Mouse (Mus musculus) embryonic facial prominence, embryonic 14.5 days (tissue): Measurements from ENCODE around the gene Cnp. TPM values are rescaled to one million over a fixed set of nuclear protein-coding genes. Genes with fewer than 3 reads are reported as not detected.

ENCODE experiments used
- ATAC-seq: fragments of 200-750 bp; cut with Nextera tagmentation; 2 replicates; pipeline ENCODE4 v1.8.0; 2017; ENCODE audit warnings: low read depth, moderate number of reproducible peaks, moderate TSS enrichment
- DNase-seq: peaks from one replicate; pipeline ENCODE4 v3.0.0-alpha.2; 2015; ENCODE audit warnings: low spot score
- H3K27ac ChIP-seq: fragments of 300-500 bp; sonication (generic); replicated peaks from 2 replicates; pipeline ENCODE4 v1.5.1; 2014; ENCODE audit warnings: low read depth, mild to moderate bottlenecking, low read length, moderate library complexity
- H3K27me3 ChIP-seq: fragments of 300-500 bp; sonication (generic); replicated peaks from 2 replicates; pipeline ENCODE4 v1.6.1; 2014; ENCODE audit warnings: low read length; ENCODE audit not compliant: control insufficient read depth, insufficient read depth
- H3K36me3 ChIP-seq: fragments of 300-500 bp; sonication (generic); 2 replicates; pipeline ENCODE4 v1.6.1; 2014; ENCODE audit warnings: low read length, mixed read lengths; ENCODE audit not compliant: control insufficient read depth, insufficient read depth
- H3K4me1 ChIP-seq: fragments of 300-500 bp; sonication (generic); 2 replicates; pipeline ENCODE4 v1.6.1; 2014; ENCODE audit warnings: antibody characterized with exemption, low read length; ENCODE audit not compliant: control insufficient read depth, insufficient read depth
- H3K4me2 ChIP-seq: fragments of 300-500 bp; sonication (generic); 2 replicates; pipeline ENCODE4 v1.6.1; 2014; ENCODE audit warnings: low read depth, mild to moderate bottlenecking, low read length, moderate library complexity, mixed read lengths
- H3K4me3 ChIP-seq: fragments of 300-500 bp; sonication (generic); 2 replicates; pipeline ENCODE4 v1.5.1; 2014; ENCODE audit warnings: low read depth, mild to moderate bottlenecking, low read length
- H3K9ac ChIP-seq: fragments of 300-500 bp; sonication (generic); 2 replicates; pipeline ENCODE4 v1.6.1; 2014; ENCODE audit warnings: low read depth, mild to moderate bottlenecking, low read length, moderate library complexity, mixed read lengths
- H3K9me3 ChIP-seq: fragments of 300-500 bp; sonication (generic); 2 replicates; pipeline ENCODE4 v1.6.1; 2016; ENCODE audit warnings: low read length; ENCODE audit not compliant: control insufficient read depth
- WGBS: fragments of 180-500 bp; shearing (Covaris S2); extraction: QIAGEN DNeasy Blood & Tissue Kit; methylation state at CpG from one replicate; pipeline ENCODE4 v1.1.7; 2014; 5-methylcytosine and 5-hydroxymethylcytosine counted together
- polyA plus RNA-seq: library from polyadenylated mRNA; unstranded; fragments of >200 nt; fragmentation: Nextera tagmentation; extraction: Ambion mirVana; gene quantifications from 2 replicates; pipeline ENCODE4 v1.2.1, GENCODE M21; 2014

Gene Cnp
- polyA plus RNA-seq, 1 experiment from 2014 or later = 33.6 TPM

DNA sequence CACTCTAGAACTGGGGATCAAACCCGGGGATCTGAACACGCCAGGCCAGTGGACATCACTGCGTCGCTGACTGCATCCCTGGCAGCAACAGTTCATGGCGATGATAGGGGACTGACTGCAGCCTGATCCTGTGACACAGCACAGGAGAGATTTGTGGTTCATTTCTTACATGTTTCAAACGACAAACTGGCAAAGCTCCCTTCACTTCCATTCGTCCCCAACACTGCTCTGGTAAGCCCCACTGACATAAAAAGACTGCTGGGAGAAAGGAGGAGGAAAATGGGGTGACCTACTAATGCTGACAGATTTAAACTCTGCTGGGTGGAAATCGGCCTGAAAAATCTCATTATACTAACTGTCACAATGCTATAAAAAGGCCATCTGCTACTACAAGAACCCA, 29.1 kb downstream of the Cnp start:
- no peak overlapping the region for H3K9ac ChIP-seq
- H3K9me3 ChIP-seq = no peaks in the 10 kb centered on the region
- H3K36me3 ChIP-seq = peaks cover 48% of the 10 kb centered on the region
- no peak overlapping the region for H3K4me3 ChIP-seq
- ATAC-seq (no peak), DNase-seq (no peak)
- WGBS = 87% methylated on average over 8 of the region's 8 CpGs
- H3K27ac ChIP-seq = no peak overlapping the region
- H3K4me1 ChIP-seq = no peaks in the 10 kb centered on the region
- H3K4me2 ChIP-seq = no peak overlapping the region
- H3K27me3 ChIP-seq = no peaks in the 10 kb centered on the region

DNA sequence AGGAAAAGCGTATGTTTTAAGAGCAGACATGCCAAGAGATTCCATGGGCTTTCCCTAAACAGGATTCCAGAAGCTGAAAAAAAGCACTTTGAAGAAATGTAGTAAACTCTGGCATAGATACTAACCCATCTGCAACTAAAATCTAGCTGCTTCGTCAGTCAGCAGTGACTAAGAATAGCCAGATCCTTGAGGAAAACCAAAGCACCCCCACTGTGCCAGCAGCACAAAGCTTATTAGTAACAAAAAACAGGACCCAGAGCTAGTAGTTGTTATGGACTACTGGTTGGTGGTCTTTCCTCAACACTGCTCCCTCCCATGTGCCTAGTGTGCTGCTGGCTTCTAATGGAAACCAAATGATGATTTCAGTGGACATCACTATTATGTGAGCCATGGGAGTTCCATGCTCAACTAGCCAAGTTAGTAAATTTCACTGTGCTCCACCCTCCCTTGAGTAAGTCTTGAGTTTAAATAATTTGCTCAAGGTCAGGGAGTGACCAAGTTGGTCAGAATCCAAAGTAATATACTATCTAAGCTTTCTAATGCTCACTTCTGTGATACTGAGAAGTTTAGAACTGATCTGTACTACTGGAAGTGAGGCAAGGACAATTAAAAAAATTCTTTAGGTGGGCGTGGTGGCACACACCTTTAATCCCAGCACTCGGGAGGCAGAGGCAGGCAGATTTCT, 29.8 kb downstream of the Cnp start:
- Histone ChIP-seq H3K9ac (no peak overlapping the region), H3K9me3 (no peaks in the 10 kb centered on the region), H3K4me3 (no peak overlapping the region), H3K4me2 (no peak overlapping the region), H3K27ac (no peak overlapping the region), H3K4me1 (peaks cover 2% of the 10 kb centered on the region; the same call in 1 of the 2 replicates), H3K36me3 (peaks cover 42% of the 10 kb centered on the region), H3K27me3 (no peaks in the 10 kb centered on the region)
- ATAC-seq (no peak), DNase-seq (no peak)
- 79% methylated on average over 4 of the region's 4 CpGs for WGBS

DNA sequence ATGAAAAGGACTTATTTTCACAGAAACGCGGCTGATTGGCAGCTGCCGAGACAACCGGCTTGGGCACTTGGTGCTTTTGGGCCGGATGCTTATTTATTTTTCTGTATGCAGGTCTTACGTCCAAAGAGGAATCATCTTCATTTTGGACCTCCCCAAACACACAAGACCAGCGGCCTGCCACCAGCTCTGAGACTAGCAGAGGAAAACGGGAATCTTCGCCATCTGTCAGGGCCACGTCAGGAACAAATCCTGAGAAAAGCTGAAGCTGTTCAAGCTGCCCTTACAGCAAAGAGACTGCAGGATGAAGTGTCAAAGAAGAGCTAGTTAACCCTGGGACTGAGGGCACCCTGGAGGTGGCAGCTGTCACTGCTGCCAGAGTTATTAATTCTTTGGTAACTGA, 30.7 kb downstream of the Cnp start:
- H3K4me1 ChIP-seq = peaks cover 8% of the 10 kb centered on the region; the same call in 1 of the 2 replicates
- no peak overlapping the region for H3K4me2 ChIP-seq
- H3K9ac ChIP-seq = no peak overlapping the region
- no peak overlapping the region for H3K27ac ChIP-seq
- H3K36me3 ChIP-seq = peaks cover 32% of the 10 kb centered on the region
- no peak for DNase-seq
- WGBS = 84% methylated on average over 10 of the region's 10 CpGs
- no peak overlapping the region for H3K4me3 ChIP-seq
- H3K27me3 ChIP-seq = no peaks in the 10 kb centered on the region
- H3K9me3 ChIP-seq = no peaks in the 10 kb centered on the region
- ATAC-seq = no peak

DNA sequence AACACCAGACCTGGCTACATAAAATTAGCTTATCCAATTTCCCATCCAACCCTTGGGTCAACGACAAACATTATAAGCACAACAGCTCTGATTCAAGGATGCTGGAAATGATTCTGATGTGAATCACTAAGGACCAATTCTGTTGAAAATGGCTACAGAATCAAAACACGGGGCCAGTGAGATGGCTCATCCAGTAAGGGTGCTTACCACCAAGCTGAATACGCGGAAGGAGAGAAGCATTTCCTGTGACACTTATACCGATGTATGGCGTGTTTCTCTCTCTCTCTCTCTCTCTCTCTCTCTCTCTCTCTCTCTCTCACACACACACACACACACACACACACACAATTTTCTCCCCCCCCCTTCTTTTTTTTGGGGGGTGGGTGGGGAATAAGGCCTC, 32.4 kb downstream of the Cnp start:
- no peak for DNase-seq
- peaks cover 8% of the 10 kb centered on the region; the same call in 1 of the 2 replicates for H3K4me1 ChIP-seq
- 89% methylated on average over 6 of the region's 6 CpGs for WGBS

DNA sequence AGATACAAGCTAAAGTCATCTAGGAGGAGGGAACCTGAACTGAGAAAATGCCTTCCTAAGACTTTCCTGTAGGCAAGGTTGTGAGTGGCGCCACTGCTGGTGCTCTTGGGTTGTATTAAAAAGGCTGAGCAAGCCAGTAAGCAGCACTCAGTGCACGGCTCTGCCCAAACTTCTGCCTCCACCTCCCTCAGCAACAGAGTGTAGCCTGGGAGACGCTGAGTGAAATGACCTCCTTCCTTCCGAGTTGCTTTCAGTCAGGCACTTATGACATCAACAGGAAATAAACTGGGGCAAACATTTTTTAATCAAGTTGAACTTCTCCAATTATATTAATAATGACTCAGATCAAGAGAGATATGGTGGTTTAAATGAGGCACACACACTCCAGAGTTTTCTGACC, 34.1 kb downstream of the Cnp start:
- no peak overlapping the region for H3K4me3 ChIP-seq
- H3K9me3 ChIP-seq = no peaks in the 10 kb centered on the region
- ATAC-seq (no peak), DNase-seq (no peak)
- no peak overlapping the region for H3K9ac ChIP-seq
- no peaks in the 10 kb centered on the region for H3K27me3 ChIP-seq
- peaks cover 9% of the 10 kb centered on the region; the same call in 1 of the 2 replicates for H3K36me3 ChIP-seq
- peaks cover 8% of the 10 kb centered on the region; the same call in 1 of the 2 replicates for H3K4me1 ChIP-seq
- no peak overlapping the region for H3K27ac ChIP-seq
- 74% methylated on average over 4 of the region's 4 CpGs for WGBS
- H3K4me2 ChIP-seq = no peak overlapping the region

More for the DNA sequence above, 32.4 kb downstream of the Cnp start:
- H3K36me3 ChIP-seq = peaks cover 20% of the 10 kb centered on the region
- no peaks in the 10 kb centered on the region for H3K27me3 ChIP-seq
- no peak overlapping the region for H3K9ac ChIP-seq
- H3K4me3 ChIP-seq = no peak overlapping the region
- no peak overlapping the region for H3K27ac ChIP-seq
- ATAC-seq = no peak
- H3K4me2 ChIP-seq = no peak overlapping the region
- H3K9me3 ChIP-seq = no peaks in the 10 kb centered on the region

DNA sequence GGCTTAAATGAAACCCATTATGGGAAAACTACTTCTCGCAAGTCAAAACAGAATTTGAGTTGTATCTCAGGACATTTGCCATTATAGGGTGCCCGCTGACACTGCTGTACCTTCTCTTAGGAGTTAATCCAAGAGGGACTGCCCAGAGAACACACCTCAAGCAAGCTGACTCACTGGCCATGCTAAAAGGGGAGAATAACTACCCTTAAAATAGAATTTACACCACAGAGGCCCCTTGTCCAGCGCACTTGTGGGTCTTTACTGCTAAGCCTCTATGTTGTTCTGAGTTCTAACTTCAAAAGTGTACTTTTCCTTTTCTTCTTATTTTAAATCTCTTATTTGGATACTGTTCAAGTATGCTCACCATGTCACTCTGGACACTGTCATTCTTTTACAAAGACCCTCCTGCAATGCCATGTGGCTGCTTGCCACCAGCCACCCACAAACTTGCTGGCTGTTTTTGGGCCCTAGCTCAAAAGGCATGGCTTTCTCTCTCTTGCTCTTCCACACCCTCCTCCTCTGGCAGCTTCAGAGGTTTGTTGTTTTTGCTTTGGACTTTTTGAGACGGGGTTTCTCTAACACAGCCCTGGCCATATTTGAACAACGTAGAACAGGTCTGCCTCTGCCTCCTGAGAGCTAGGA, 34.8 kb downstream of the Cnp start:
- Histone ChIP-seq H3K9ac (peak overlapping the region; percentile 30; the same call in 1 of the 2 replicates), H3K36me3 (peaks cover 8% of the 10 kb centered on the region; the same call in 1 of the 2 replicates), H3K4me3 (no peak overlapping the region), H3K27me3 (no peaks in the 10 kb centered on the region), H3K27ac (peak overlapping the region; percentile 28; the same call in 1 of the 2 replicates), H3K9me3 (no peaks in the 10 kb centered on the region), H3K4me2 (no peak overlapping the region), H3K4me1 (peaks cover 8% of the 10 kb centered on the region; the same call in 1 of the 2 replicates)
- WGBS = 79% methylated on average over 5 of the region's 5 CpGs
- ATAC-seq (no peak), DNase-seq (no peak)

DNA sequence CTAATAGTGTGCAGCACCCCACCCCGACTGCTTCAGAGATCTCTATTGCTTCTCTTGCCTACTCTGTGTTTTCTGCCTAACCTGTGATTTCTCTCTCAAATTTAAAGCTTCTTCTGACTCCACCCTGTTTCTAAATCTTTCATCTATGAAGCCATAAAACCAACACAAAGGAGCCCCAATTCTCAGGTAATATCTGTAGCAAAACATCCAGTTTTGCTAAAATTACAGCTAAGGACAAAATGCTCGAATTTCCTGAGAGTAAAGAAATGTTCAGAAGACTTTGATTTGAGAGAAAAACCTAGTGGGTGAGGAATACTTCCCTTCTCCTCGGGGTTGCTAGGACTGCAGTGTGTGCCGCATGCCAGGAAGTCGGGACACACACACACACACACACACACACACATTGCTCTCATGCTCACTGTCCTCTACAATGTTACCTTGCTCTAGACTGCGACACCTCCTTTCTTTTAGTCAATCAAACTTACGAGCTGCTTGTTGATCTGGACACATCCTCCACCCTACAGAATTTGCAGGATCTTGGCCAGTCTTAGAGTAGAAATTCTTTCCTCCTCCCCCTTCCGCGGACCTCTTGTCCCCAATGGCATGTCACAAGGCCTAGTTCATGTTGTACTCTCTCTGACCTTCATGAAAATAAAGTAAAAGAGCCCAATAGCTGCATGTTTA, 35.4 kb downstream of the Cnp start:
- DNase-seq (no peak), ATAC-seq (no peak)
- Histone ChIP-seq H3K36me3 (peaks cover 8% of the 10 kb centered on the region; the same call in 1 of the 2 replicates), H3K27me3 (no peaks in the 10 kb centered on the region), H3K27ac (peak overlapping the region; percentile 28; the same call in 1 of the 2 replicates), H3K9me3 (no peaks in the 10 kb centered on the region), H3K4me1 (peaks cover 8% of the 10 kb centered on the region; the same call in 1 of the 2 replicates), H3K4me3 (no peak overlapping the region), H3K9ac (no peak overlapping the region), H3K4me2 (no peak overlapping the region)
- WGBS = 66% methylated on average over 9 of the region's 9 CpGs

DNA sequence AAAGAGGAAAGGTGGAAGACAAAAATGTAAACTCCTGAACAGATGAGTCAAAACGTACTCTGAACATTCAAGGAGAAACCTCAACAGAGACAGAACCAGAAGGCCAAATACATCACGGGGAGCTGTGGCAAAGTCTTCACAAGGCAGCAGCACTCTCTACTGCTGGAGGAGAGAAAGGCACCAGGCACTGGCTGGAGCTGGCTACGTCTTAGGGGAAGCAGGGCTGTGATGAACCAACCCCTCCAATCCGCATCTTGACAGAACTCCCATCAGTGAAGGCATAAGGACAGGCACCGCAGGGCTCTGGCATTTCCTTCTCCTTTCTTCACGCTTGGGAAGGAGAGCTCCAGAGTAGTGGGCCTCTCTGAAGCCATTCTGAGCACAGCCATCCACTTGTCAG, 36.9 kb downstream of the Cnp start:
- DNase-seq (no peak), ATAC-seq (no peak)
- H3K4me1 ChIP-seq = peaks cover 8% of the 10 kb centered on the region; the same call in 1 of the 2 replicates
- H3K36me3 ChIP-seq = peaks cover 8% of the 10 kb centered on the region; the same call in 1 of the 2 replicates
- H3K9ac ChIP-seq = no peak overlapping the region
- no peak overlapping the region for H3K27ac ChIP-seq
- WGBS = 82% methylated on average over 6 of the region's 6 CpGs
- no peak overlapping the region for H3K4me3 ChIP-seq
- H3K4me2 ChIP-seq = no peak overlapping the region
- H3K9me3 ChIP-seq = no peaks in the 10 kb centered on the region
- no peaks in the 10 kb centered on the region for H3K27me3 ChIP-seq
